Mouse (Mus musculus) CH12.LX (cell line): ENCODE results near the gene Sys1. TPM values are rescaled to one million over a fixed set of nuclear protein-coding genes. Genes with fewer than 3 reads are reported as not detected.

Source experiments
- DNase-seq: peaks from one replicate; pipeline ENCODE4 v3.0.0-alpha.2; 2013; ENCODE audit errors: extremely low read depth
- H3K27ac ChIP-seq: 2 replicates; pipeline ENCODE4 v1.5.1; 2012; ENCODE audit warnings: low read depth, mild to moderate bottlenecking, control low read depth, moderate library complexity; ENCODE audit not compliant: insufficient read depth
- H3K27me3 ChIP-seq: replicated peaks from 2 replicates; pipeline ENCODE3; 2012; ENCODE audit warnings: inconsistent platforms
- H3K36me3 ChIP-seq, 2 experiments: replicated peaks in 1 of 2; 2 replicates each; pipeline versions ENCODE3 to v1.6.1; 2012; ENCODE audit warnings: inconsistent platforms in 1 of 2, low read length in 1 of 2, mild to moderate bottlenecking in 1 of 2, mixed read lengths in 1 of 2, moderate library complexity in 1 of 2; ENCODE audit not compliant: control insufficient read depth in 1 of 2, insufficient read depth in 1 of 2
- H3K4me1 ChIP-seq, 2 experiments: 2 replicates each; pipeline ENCODE4 v1.6.1; 2012; ENCODE audit warnings: inconsistent platforms in 1 of 2, moderate library complexity in 1 of 2; ENCODE audit not compliant: insufficient read depth in 2 of 2, control insufficient read depth in 1 of 2
- H3K4me2 ChIP-seq: 2 replicates; pipeline ENCODE4 v1.6.1; 2012; ENCODE audit warnings: low read depth, mild to moderate bottlenecking, control low read depth; ENCODE audit not compliant: poor library complexity, insufficient read depth, severe bottlenecking
- H3K4me3 ChIP-seq, 3 experiments: fragments of 150-350 bp in 1 of 3; sonication (generic) in 1 of 3; replicated peaks in 1 of 3; 2 replicates each; pipeline versions ENCODE3 to v1.5.1; 2011 to 2012; ENCODE audit warnings: low read depth in 2 of 3, low read length in 2 of 3, mild to moderate bottlenecking in 2 of 3, moderate library complexity in 2 of 3, control low read depth in 1 of 3, improper control_type of control experiment in 1 of 3, inconsistent platforms in 1 of 3, mixed read lengths in 1 of 3; ENCODE audit not compliant: poor library complexity in 1 of 3
- H3K79me2 ChIP-seq: replicated peaks from 2 replicates; pipeline ENCODE4 v1.6.1; 2012; ENCODE audit warnings: mild to moderate bottlenecking, moderate library complexity; ENCODE audit not compliant: control insufficient read depth, poor library complexity, insufficient read depth, severe bottlenecking; ENCODE audit errors: extremely low read depth
- H3K9ac ChIP-seq: 2 replicates; pipeline ENCODE4 v1.6.1; 2012; ENCODE audit warnings: low read depth, mild to moderate bottlenecking, control low read depth, moderate library complexity; ENCODE audit not compliant: insufficient read depth
- H3K9me3 ChIP-seq: replicated peaks from 2 replicates; pipeline ENCODE3; 2012; ENCODE audit warnings: low read length, inconsistent platforms, mixed read lengths
- BHLHE40 ChIP-seq: IDR thresholded peaks from 2 replicates; pipeline ENCODE4 v1.6.1; 2011; ENCODE audit warnings: mild to moderate bottlenecking, low read depth, low read length, improper control_type of control experiment
- CHD2 ChIP-seq: IDR thresholded peaks from 2 replicates; pipeline ENCODE4 v1.6.1; 2011; ENCODE audit warnings: low read length, improper control_type of control experiment
- E2F4 ChIP-seq: IDR thresholded peaks from 2 replicates; pipeline ENCODE4 v1.6.1; 2011; ENCODE audit warnings: low read depth, low read length, improper control_type of control experiment; ENCODE audit not compliant: insufficient replicate concordance
- ELF1 ChIP-seq: IDR thresholded peaks from 2 replicates; pipeline ENCODE4 v1.6.1; 2014; ENCODE audit warnings: low read depth, mild to moderate bottlenecking, inconsistent platforms, low read length, improper control_type of control experiment
- EP300 ChIP-seq: IDR thresholded peaks from 2 replicates; pipeline ENCODE4 v1.6.1; 2011; ENCODE audit warnings: low read length, improper control_type of control experiment
- ETS1 ChIP-seq: conservative IDR thresholded peaks from 2 replicates; pipeline ENCODE4 v1.6.1; 2012; ENCODE audit warnings: low read depth, mild to moderate bottlenecking, inconsistent platforms, low read length, improper control_type of control experiment, moderate library complexity
- GABPA ChIP-seq: IDR thresholded peaks from 2 replicates; pipeline ENCODE4 v1.6.1; 2012; ENCODE audit warnings: low read depth, low read length, improper control_type of control experiment, inconsistent platforms; ENCODE audit not compliant: insufficient replicate concordance
- IRF4 ChIP-seq: IDR thresholded peaks from 2 replicates; pipeline ENCODE4 v1.6.1; 2014; ENCODE audit warnings: low read depth, mild to moderate bottlenecking, inconsistent platforms, low read length, improper control_type of control experiment
- JUND ChIP-seq: conservative IDR thresholded peaks from 2 replicates; pipeline ENCODE4 v1.6.1; 2011; ENCODE audit warnings: low read depth, low read length, improper control_type of control experiment
- KAT2A ChIP-seq: IDR thresholded peaks from 2 replicates; pipeline ENCODE4 v1.6.1; 2012; ENCODE audit warnings: low read length, improper control_type of control experiment, inconsistent platforms; ENCODE audit not compliant: insufficient replicate concordance
- MAFK ChIP-seq: IDR thresholded peaks from 2 replicates; pipeline ENCODE4 v1.6.1; 2011; ENCODE audit warnings: low read length, improper control_type of control experiment; ENCODE audit not compliant: insufficient replicate concordance
- MAX ChIP-seq: IDR thresholded peaks from 2 replicates; pipeline ENCODE4 v1.6.1; 2011; ENCODE audit warnings: low read length, improper control_type of control experiment
- MEF2A ChIP-seq: IDR thresholded peaks from 2 replicates; pipeline ENCODE4 v1.6.1; 2014; ENCODE audit warnings: low read depth, mild to moderate bottlenecking, inconsistent platforms, low read length, improper control_type of control experiment, borderline replicate concordance
- MXI1 ChIP-seq: IDR thresholded peaks from 2 replicates; pipeline ENCODE4 v1.6.1; 2011; ENCODE audit warnings: mild to moderate bottlenecking, low read depth, low read length, improper control_type of control experiment
- NELFE ChIP-seq: IDR thresholded peaks from 2 replicates; pipeline ENCODE4 v1.6.1; 2011; ENCODE audit warnings: low read depth, low read length, improper control_type of control experiment
- PAX5 ChIP-seq: IDR thresholded peaks from 2 replicates; pipeline ENCODE4 v1.6.1; 2012; ENCODE audit warnings: low read length, inconsistent platforms, mixed read lengths
- POLR2A ChIP-seq: IDR thresholded peaks from 2 replicates; pipeline ENCODE4 v1.6.1; 2011; ENCODE audit warnings: low read depth, mild to moderate bottlenecking, improper control_type of control experiment, low read length
- RAD21 ChIP-seq: IDR thresholded peaks from 2 replicates; pipeline ENCODE4 v1.6.1; 2011; ENCODE audit warnings: low read depth, mild to moderate bottlenecking, low read length, improper control_type of control experiment, moderate library complexity
- RCOR1 ChIP-seq: conservative IDR thresholded peaks from 2 replicates; pipeline ENCODE4 v1.6.1; 2012; ENCODE audit warnings: low read depth, mild to moderate bottlenecking, inconsistent platforms, low read length, improper control_type of control experiment
- SIN3A ChIP-seq: IDR thresholded peaks from 2 replicates; pipeline ENCODE4 v1.6.1; 2012; ENCODE audit warnings: low read length, improper control_type of control experiment, inconsistent platforms
- TCF12 ChIP-seq: IDR thresholded peaks from 2 replicates; pipeline ENCODE4 v1.6.1; 2014; ENCODE audit warnings: low read depth, mild to moderate bottlenecking, inconsistent platforms, low read length, improper control_type of control experiment
- USF2 ChIP-seq: conservative IDR thresholded peaks from 2 replicates; pipeline ENCODE4 v1.6.1; 2011; ENCODE audit warnings: low read depth, low read length, improper control_type of control experiment
- ZC3H11A ChIP-seq: IDR thresholded peaks from 2 replicates; pipeline ENCODE4 v1.6.1; 2012; ENCODE audit warnings: low read depth, mild to moderate bottlenecking, inconsistent platforms, low read length, improper control_type of control experiment
- ZMIZ1 ChIP-seq: IDR thresholded peaks from 2 replicates; pipeline ENCODE4 v1.6.1; 2012; ENCODE audit warnings: low read depth, mild to moderate bottlenecking, inconsistent platforms, low read length, improper control_type of control experiment
- ZNF384 ChIP-seq: IDR thresholded peaks from 2 replicates; pipeline ENCODE4 v1.6.1; 2012; ENCODE audit warnings: low read depth, low read length, improper control_type of control experiment, inconsistent platforms
- dilution Hi-C: fragments of 300-500 bp; cut with MboI; formaldehyde crosslinking; loops from 2 replicates; pipeline ENCODE4 v1.14.3; 2020; ENCODE audit warnings: low sequenced_read_pairs; ENCODE audit not compliant: extremely low pct_unique_long_range_greater_than_20kb, extremely low pct_ligation_motif_present
- in situ Hi-C: fragments of 300-500 bp; cut with MboI; formaldehyde crosslinking; loops from 3 replicates; pipeline ENCODE4 v1.14.3; 2019; ENCODE audit warnings: low sequenced_read_pairs, low pct_ligation_motif_present, low pct_unique_long_range_greater_than_20kb, mixed read lengths
- polyA plus RNA-seq: library from polyadenylated mRNA; unstranded; fragments of >175 nt; gene quantifications from 2 replicates; pipeline ENCODE4 v1.2.1, GENCODE M21; 2012; ENCODE audit warnings: low read depth; ENCODE audit not compliant: insufficient read length
- total RNA-seq, 2 experiments: library from RNA; depleted of rRNA; stranded (reverse); fragments of 300-350 nt in 1 of 2; fragments of >200 nt in 1 of 2; gene quantifications; 2 replicates each; pipeline ENCODE4 v1.2.3; 2012 to 2014

Gene Sys1
- total and polyA plus RNA-seq, 3 experiments: 46.6 to 59.7 (median 57.4) TPM

GRCm38 (mm10) chr2:164473624-164474023, 16.9 kb downstream of the Sys1 start, which contains the start of gene Trp53tg5:
Gene Trp53tg5 (minus strand): TSS chr2:164473724.
- dilution Hi-C loops (no loop called here), in situ Hi-C loops (no loop called here)
- no peak within 1 kb of the TSS for H3K4me2 ChIP-seq
- H3K9ac ChIP-seq: no peak within 1 kb of the TSS
- no peak within 1 kb of the TSS for H3K27ac ChIP-seq
- TF ChIP-seq RCOR1 (no peak), GABPA (no peak), USF2 (no peak), E2F4 (no peak), TCF12 (no peak), NELFE (no peak), ETS1 (no peak), ZMIZ1 (no peak), BHLHE40 (no peak), MAFK (no peak), MAX (no peak), RAD21 (no peak), JUND (no peak), SIN3A (no peak), CHD2 (no peak), KAT2A (no peak), ZNF384 (no peak), ELF1 (no peak)
- no peak for DNase-seq
- no peaks in the 10 kb centered on the region for H3K27me3 ChIP-seq
- peaks cover 18 to 60% of the 10 kb centered on the region in 2 experiments for H3K36me3 ChIP-seq
- no peaks in the 10 kb centered on the region for H3K9me3 ChIP-seq
- H3K4me3 ChIP-seq: no peak within 1 kb of the TSS
- H3K4me1 ChIP-seq: peaks cover 0 to 10% of the 10 kb centered on the region in 2 experiments; a peak in 3 of 4 replicates
- no peaks in the 10 kb centered on the region for H3K79me2 ChIP-seq

GRCm38 (mm10) chr2:164485681-164486257, 29.0 kb downstream of the Sys1 start, which contains the start of gene Dbndd2:
Gene Dbndd2 (plus strand): TSS chr2:164486106.
- H3K9me3 ChIP-seq: peaks cover 3% of the 10 kb centered on the region
- H3K79me2 ChIP-seq: no peaks in the 10 kb centered on the region
- H3K9ac ChIP-seq: peak within 1 kb of the TSS; percentile 23
- H3K27me3 ChIP-seq: peaks cover 7% of the 10 kb centered on the region
- dilution Hi-C loops: no loop called here
- no peak for DNase-seq
- H3K4me3 ChIP-seq: peak within 1 kb of the TSS; percentile 20 to 76 (median 44)
- peaks cover 0 to 10% of the 10 kb centered on the region in 2 experiments; a peak in 3 of 4 replicates for H3K4me1 ChIP-seq
- peak within 1 kb of the TSS; percentile 52 for H3K4me2 ChIP-seq
- TF ChIP-seq IRF4 (no peak), MEF2A (no peak), MXI1 (no peak), MAFK (no peak), PAX5 (no peak), CHD2 (no peak), EP300 (no peak), TCF12 (no peak), ZC3H11A (no peak), JUND (no peak), POLR2A (no peak)
- TF ChIP-seq, all 38 proteins: peak for 0
- in situ Hi-C loops: no loop called here
- peaks cover 4 to 12% of the 10 kb centered on the region in 2 experiments for H3K36me3 ChIP-seq
- H3K27ac ChIP-seq: no peak within 1 kb of the TSS
